Mouse (Mus musculus): ENCODE measurements around the gene Larp7.

Larp7 gene

DNA sequence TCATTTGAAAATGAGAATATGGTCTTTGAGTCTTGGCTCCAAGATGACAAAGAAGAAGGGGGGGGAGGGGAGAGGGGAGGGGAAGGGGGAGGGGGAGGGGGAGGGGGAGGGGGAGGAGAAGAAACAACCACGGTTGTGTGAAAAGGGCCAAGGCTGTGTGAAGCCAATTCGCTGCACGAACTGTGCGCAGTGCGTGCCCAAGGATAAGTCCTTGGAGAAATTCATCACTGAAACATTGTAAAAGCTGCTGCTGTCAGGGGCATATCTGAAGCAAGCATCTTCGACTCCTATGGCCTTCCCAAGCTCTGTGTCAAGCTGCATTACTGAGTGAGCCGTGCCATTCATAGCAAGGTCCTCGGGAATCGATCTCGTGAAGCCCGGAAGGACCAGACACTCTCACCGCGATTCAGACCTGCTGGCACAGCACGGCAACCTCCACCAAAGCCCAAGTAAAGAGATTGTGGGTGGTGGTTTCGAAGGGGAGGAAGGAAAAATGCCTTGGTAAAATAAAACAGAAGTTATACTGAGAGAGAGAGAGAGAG lies 40.3 kb downstream of the Larp7 start:
- DNase-seq (ENCODE audit: low spot score): no peak

DNA sequence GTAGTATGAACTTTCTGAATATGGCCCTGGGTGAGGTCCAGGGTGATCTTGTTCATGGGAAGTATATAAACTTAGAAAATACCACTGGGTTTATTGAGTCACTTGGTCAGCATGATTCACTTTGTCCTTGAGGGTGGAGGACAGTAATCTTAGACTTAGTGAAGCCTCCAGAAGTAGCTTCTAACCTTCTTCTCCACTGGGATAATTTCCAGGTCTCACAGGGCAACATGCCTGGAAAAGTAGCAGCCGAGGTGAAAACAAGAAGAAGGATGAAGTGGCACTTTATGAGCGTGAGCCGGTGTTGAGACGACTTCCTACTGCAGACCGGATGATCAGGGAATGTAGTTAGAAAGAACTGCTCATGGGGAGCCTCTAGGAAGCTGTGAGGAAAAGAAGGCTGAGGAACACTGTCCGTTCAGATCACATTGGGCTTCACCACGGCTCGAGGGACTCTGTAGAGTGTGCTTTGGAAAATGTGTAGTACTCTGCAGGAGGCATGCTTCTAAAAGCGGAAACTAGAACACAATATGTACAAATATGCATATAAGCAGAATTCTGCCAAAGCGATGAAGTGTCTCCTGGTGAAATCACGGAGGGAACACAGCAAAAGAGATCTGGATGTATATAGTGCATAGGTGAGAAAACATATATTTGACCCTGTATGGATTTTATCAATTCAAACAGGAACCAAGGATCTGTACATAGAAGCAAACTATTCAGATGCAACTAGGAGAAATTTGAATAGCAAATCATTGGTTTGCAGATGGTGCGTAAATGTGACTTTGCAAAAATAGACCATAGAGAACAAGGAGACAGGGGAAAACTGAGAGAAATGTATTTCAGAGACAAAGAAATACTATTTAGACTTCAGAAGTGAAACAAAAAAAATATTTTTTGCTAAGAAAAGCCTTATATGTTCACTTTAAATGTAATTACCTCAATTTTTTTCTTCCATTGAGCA lies 41.1 kb downstream of the Larp7 start:
- no peak for DNase-seq (ENCODE audit: low spot score)

DNA sequence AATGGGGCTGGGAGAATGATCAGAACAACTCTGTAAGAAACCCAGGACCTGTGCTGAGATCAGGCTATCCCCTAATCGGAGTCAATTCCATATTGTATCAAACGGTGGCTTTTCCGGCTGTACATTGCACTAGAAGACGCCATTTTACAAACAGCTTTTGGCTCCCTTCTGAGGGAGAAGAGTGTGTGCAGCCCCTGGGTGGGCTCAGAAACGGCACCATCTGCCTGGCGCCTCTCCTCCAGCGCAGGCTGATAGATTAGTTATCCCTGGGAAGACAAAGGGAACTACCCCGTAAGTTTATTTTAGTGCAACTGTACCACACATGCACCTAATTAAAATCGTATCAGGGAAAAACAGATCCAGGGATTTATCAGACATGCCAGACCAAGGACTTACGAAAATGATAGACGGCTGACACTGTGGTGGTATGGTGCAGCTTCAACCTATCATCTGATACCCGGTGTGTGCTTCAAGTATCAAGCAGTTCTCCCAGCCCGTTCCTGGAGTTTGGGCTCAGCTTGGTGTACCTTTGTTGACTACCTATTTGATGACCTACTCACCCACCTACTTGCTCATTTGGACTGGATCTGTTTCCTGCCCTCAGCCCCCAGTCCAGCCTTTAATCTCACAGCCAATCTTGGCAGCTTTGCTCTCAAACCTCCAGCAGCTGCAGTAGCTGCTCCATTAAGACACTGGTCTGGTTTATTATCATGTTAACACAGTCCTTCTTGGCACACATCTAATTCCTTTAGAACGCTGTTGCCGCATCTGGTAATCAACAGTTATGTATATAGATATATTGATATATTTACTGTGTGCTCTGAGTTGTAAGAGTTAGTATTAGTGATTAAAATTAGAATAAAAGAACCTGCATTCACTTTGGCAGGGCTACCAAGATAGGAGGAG lies 45.0 kb downstream of the Larp7 start:
- DNase-seq (ENCODE audit: low spot score): no peak

DNA sequence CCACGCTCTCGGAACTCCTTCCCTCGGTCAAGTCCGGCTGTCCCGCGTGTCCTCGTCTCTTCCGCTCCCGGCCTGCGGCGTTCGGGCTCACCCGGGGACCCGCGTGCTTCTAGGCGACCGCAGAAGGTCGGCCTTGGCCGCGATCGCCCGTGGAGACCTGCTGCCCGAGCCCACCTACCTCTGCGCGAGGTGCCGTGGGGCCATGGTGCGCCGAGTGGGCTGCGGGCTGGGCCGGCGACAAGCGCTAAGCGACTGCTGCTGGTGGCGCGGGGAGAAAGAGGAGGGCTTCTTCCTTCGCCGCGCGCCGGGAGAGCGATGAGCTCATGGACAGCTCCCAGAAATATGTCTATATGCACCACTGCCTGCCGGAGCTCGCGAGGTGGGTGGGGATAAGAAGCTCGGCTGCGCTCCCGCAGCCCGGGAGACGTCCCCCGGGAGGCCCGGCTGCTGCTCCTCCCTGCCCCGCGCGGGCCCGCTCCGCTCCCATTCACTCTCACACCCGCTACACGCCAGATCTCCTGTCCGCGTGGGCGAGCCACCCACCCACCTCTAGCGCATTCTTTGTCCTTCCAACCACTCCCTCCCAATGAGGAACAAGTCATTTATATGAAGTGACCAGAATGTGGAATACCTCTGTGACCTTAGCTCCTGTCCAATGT lies 54.3 kb downstream of the Larp7 start, which contains the start of gene Ank2:
Gene Ank2, minus strand, starts transcription at position 609 of the 659 bp plus-strand sequence.
- DNase-seq (ENCODE audit: low spot score): peak; percentile 71

DNA sequence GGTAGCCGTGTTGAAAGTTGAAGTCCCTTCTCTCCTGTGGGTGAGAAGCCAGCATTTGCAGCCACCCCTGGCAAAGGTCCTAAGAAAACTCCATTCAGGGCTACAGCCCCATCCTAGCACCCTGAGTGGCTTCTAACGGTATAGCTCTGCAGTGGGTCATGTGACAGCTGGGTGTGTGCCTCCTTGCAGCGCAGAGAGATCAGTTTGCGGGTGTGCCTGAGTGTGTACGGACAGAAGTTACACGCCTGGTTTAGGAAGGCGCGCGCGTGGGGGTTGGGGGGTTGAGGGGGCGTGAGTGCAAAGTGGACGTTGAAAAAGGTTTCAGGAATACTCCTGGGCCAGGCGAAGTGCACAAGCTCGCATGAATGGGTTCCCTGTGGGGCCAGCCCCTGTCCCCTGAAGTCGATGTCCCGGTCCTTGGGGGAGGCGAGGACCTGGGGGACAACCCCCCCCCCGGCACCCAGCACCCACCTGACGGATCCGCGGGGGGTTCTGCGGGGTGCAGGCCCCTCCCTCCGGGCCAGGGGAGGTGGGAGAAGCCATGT lies 54.9 kb downstream of the Larp7 start:
- peak; percentile 20 for DNase-seq (ENCODE audit: low spot score)

DNA sequence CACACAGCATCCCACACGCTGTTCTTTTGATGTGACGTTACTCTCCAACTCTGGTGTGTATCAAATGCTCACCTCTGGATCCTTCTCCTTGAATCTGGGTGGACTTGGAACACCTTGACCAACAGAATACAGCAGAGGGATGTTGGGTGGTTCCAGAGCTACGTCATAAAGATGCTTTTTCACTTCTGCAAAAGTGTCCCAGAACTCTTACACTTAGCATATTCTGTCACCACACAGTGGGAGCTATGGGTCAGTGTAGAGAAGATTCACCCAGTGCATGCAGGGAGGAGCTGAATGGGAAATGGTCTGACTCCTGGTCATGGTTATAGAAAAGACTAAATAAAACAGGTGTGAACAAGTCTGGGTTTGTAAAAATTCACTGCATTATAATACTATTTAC lies 60.5 kb downstream of the Larp7 start:
- DNase-seq (ENCODE audit: low spot score): no peak

DNA sequence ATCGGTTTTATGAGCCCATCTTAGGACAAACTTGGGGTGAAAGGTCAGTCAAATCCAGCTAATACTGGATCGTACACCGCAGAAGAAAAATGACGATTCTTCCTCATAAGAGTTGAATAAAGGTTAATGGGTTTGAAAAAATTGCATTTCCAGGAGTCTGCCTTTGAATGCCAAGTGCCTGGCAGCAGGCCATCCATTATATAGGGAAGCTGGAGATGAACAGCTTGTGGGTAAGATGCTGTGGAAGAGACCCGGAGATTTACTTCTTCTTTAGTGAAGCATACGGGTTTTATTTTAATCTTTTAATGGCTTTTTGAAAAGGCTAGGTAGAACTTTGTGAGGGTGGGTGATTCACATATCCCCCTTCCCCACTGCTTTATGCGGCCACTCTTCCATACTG lies 65.8 kb downstream of the Larp7 start:
- no peak for DNase-seq (ENCODE audit: low spot score)

Measured in yolk sac, embryonic 10.5 days (tissue).